Mouse (Mus musculus): ENCODE measurements around the gene Mtrf1. TPM values are rescaled to one million over a fixed set of nuclear protein-coding genes. Genes with fewer than 3 reads are reported as not detected.
A peak's percentile ranks its signal among the peaks of the same experiment; 100 is the strongest.

Gene Mtrf1
- total and polyA plus RNA-seq, 3 experiments = 8.2 to 21.1 (median 12.4) TPM

- no peak for TF ChIP-seq MXI1 (IDR thresholded peaks at IDR 0.05; ENCODE audit: low read depth, low read length)
- TF ChIP-seq SIN3A (IDR thresholded peaks at IDR 0.05; ENCODE audit: low read length) = no peak
These were observed 4.3 kb upstream of the Mtrf1 start (continued) for GRCm38 (mm10) chr14:79393289-79393688.

GRCm38 (mm10) chr14:79394564-79394963 lies 3.0 kb upstream of the Mtrf1 start:
- Histone ChIP-seq H3K9me3 (replicated peaks; ENCODE audit: low read length) (peaks cover 2% of the 10 kb centered on the region), H3K4me3 (replicated peaks in 1 of 3; ENCODE audit: low read depth in 2 of 3, low read length in 2 of 3, poor library complexity in 1 of 3) (no peak overlapping the region), H3K36me3 (replicated peaks in 1 of 2; ENCODE audit: control insufficient read depth in 1 of 2, insufficient read depth in 1 of 2, low read length in 1 of 2) (peaks cover 0 to 4% of the 10 kb centered on the region in 2 experiments), H3K27me3 (replicated peaks) (no peaks in the 10 kb centered on the region), H3K79me2 (replicated peaks; ENCODE audit: control insufficient read depth, extremely low read depth, insufficient read depth, poor library complexity, severe bottlenecking) (peaks cover 7% of the 10 kb centered on the region), H3K9ac (ENCODE audit: insufficient read depth, low read depth) (no peak overlapping the region), H3K27ac (ENCODE audit: insufficient read depth, low read depth) (no peak overlapping the region), H3K4me1 (ENCODE audit: control insufficient read depth in 1 of 2, insufficient read depth in 2 of 2) (peaks cover 4 to 23% of the 10 kb centered on the region in 2 experiments; a peak in 3 of 4 replicates), H3K4me2 (ENCODE audit: insufficient read depth, low read depth, poor library complexity, severe bottlenecking) (no peak overlapping the region)
- peak; percentile 76 for DNase-seq (ENCODE audit: extremely low read depth)
- in situ Hi-C loops (cut with MboI; ENCODE audit: low pct_ligation_motif_present, low pct_unique_long_range_greater_than_20kb, low sequenced_read_pairs) (no loop called here), dilution Hi-C loops (cut with MboI; ENCODE audit: extremely low pct_ligation_motif_present, extremely low pct_unique_long_range_greater_than_20kb, low sequenced_read_pairs) (no loop called here)
- no peak for TF ChIP-seq UBTF (IDR thresholded peaks at IDR 0.05; ENCODE audit: low read depth, low read length)
- no peak for TF ChIP-seq JUN (IDR thresholded peaks at IDR 0.05; ENCODE audit: insufficient read depth, low read depth, low read length)
- TF ChIP-seq SMC3 (IDR thresholded peaks at IDR 0.05; ENCODE audit: low read depth, low read length) = peak; percentile 61
- peak; percentile 62 to 75 for TF ChIP-seq CTCF (conservative IDR thresholded peaks at IDR 0.05 in 1 of 2, IDR thresholded peaks at IDR 0.05 in 1 of 2; ENCODE audit: low read depth in 2 of 2, low read length in 2 of 2)
- TF ChIP-seq IRF4 (IDR thresholded peaks at IDR 0.05; ENCODE audit: low read depth, low read length) = peak; percentile 59
- peak; percentile 75 for TF ChIP-seq JUND (conservative IDR thresholded peaks at IDR 0.05; ENCODE audit: low read depth, low read length)
- peak; percentile 54; the same call in 1 of the 2 replicates for TF ChIP-seq MYC (IDR thresholded peaks at IDR 0.05; ENCODE audit: low read depth, low read length)
- TF ChIP-seq RAD21 (IDR thresholded peaks at IDR 0.05; ENCODE audit: low read depth, low read length) = peak; percentile 79

GRCm38 (mm10) chr14:79407641-79408040 lies 10.1 kb downstream of the Mtrf1 start:
- in situ Hi-C loops (cut with MboI; ENCODE audit: low pct_ligation_motif_present, low pct_unique_long_range_greater_than_20kb, low sequenced_read_pairs) (no loop called here), dilution Hi-C loops (cut with MboI; ENCODE audit: extremely low pct_ligation_motif_present, extremely low pct_unique_long_range_greater_than_20kb, low sequenced_read_pairs) (no loop called here)
- peaks cover 11 to 59% of the 10 kb centered on the region in 2 experiments for H3K36me3 ChIP-seq (replicated peaks in 1 of 2; ENCODE audit: control insufficient read depth in 1 of 2, insufficient read depth in 1 of 2, low read length in 1 of 2)
- no peak overlapping the region for H3K27ac ChIP-seq (ENCODE audit: insufficient read depth, low read depth)
- DNase-seq (ENCODE audit: extremely low read depth) = no peak
- H3K4me3 ChIP-seq (replicated peaks in 1 of 3; ENCODE audit: low read depth in 2 of 3, low read length in 2 of 3, poor library complexity in 1 of 3) = no peak overlapping the region
- H3K4me2 ChIP-seq (ENCODE audit: insufficient read depth, low read depth, poor library complexity, severe bottlenecking) = no peak overlapping the region
- H3K27me3 ChIP-seq (replicated peaks) = no peaks in the 10 kb centered on the region
- H3K4me1 ChIP-seq (ENCODE audit: control insufficient read depth in 1 of 2, insufficient read depth in 2 of 2) = peaks cover 0 to 5% of the 10 kb centered on the region in 2 experiments; a peak in 1 of 4 replicates
- TF ChIP-seq NELFE (IDR thresholded peaks at IDR 0.05; ENCODE audit: low read depth, low read length) (no peak), HCFC1 (IDR thresholded peaks at IDR 0.05; ENCODE audit: low read depth, low read length) (no peak), MYC (IDR thresholded peaks at IDR 0.05; ENCODE audit: low read depth, low read length) (no peak), IRF4 (IDR thresholded peaks at IDR 0.05; ENCODE audit: low read depth, low read length) (no peak), SIN3A (IDR thresholded peaks at IDR 0.05; ENCODE audit: low read length) (no peak)
- H3K79me2 ChIP-seq (replicated peaks; ENCODE audit: control insufficient read depth, extremely low read depth, insufficient read depth, poor library complexity, severe bottlenecking) = no peaks in the 10 kb centered on the region
- H3K9me3 ChIP-seq (replicated peaks; ENCODE audit: low read length) = no peaks in the 10 kb centered on the region
- H3K9ac ChIP-seq (ENCODE audit: insufficient read depth, low read depth) = no peak overlapping the region

All from CH12.LX (cell line).